Mouse (Mus musculus) stomach, postnatal 0 days (tissue): Measurements from ENCODE around the gene Dnajc4.

Source experiments
- CTCF ChIP-seq: IDR thresholded peaks from 2 replicates; pipeline ENCODE4 v1.5.1; 2016; ENCODE audit warnings: antibody characterized with exemption, low read depth, mild to moderate bottlenecking, moderate library complexity
- EP300 ChIP-seq: optimal IDR thresholded peaks from 2 replicates; pipeline ENCODE3; 2016; ENCODE audit warnings: antibody characterized with exemption

- TF ChIP-seq CTCF (no peak), EP300 (no peak)
These were observed 49.6 kb downstream of the Dnajc4 start for GRCm38 (mm10) chr19:6942764-6943163.
